Mouse (Mus musculus): ENCODE results near the gene Hfe. TPM values are rescaled to one million over a fixed set of nuclear protein-coding genes. Genes with fewer than 3 reads are reported as not detected.

Hfe gene
- polyA plus RNA-seq, 1 experiment from 2014 or later = 7.9 TPM

GRCm38 (mm10) chr13:23700786-23701520 lies 9.7 kb downstream of the Hfe start:
- Histone ChIP-seq H3K4me2 (replicated peaks) (no peak overlapping the region), H3K27ac (no peak overlapping the region), H3K27me3 (replicated peaks) (no peaks in the 10 kb centered on the region), H3K9ac (peak overlapping the region; percentile 20; the same call in 1 of the 2 replicates), H3K9me3 (no peaks in the 10 kb centered on the region), H3K36me3 (no peaks in the 10 kb centered on the region), H3K4me1 (replicated peaks) (peaks cover 8% of the 10 kb centered on the region), H3K4me3 (replicated peaks) (no peak overlapping the region)
- ATAC-seq = peak; percentile 67
- 25% methylated on average over 8 of the region's 8 CpGs for WGBS

GRCm38 (mm10) chr13:23699767-23700166 lies 10.9 kb downstream of the Hfe start:
- WGBS = 65% methylated on average over 3 of the region's 3 CpGs
- no peak for ATAC-seq

GRCm38 (mm10) chr13:23698996-23699395 lies 11.7 kb downstream of the Hfe start:
- 73% methylated on average over 6 of the region's 6 CpGs for WGBS
- Histone ChIP-seq H3K9ac (no peak overlapping the region), H3K4me3 (replicated peaks) (no peak overlapping the region), H3K9me3 (no peaks in the 10 kb centered on the region), H3K4me2 (replicated peaks) (peak overlapping the region; percentile 49), H3K27me3 (replicated peaks) (no peaks in the 10 kb centered on the region), H3K27ac (peak overlapping the region; percentile 75), H3K36me3 (no peaks in the 10 kb centered on the region), H3K4me1 (replicated peaks) (peaks cover 10% of the 10 kb centered on the region)
- ATAC-seq = no peak

More at GRCm38 (mm10) chr13:23699767-23700166, 10.9 kb downstream of the Hfe start:
- Histone ChIP-seq H3K9ac (no peak overlapping the region), H3K9me3 (no peaks in the 10 kb centered on the region), H3K4me1 (replicated peaks) (peaks cover 10% of the 10 kb centered on the region), H3K36me3 (no peaks in the 10 kb centered on the region), H3K27me3 (replicated peaks) (no peaks in the 10 kb centered on the region), H3K4me3 (replicated peaks) (no peak overlapping the region), H3K4me2 (replicated peaks) (no peak overlapping the region), H3K27ac (no peak overlapping the region)

GRCm38 (mm10) chr13:23698300-23698693 lies 12.4 kb downstream of the Hfe start, which contains the start of gene Hist1h4c:
TSS of gene Hist1h4c (minus strand) at chr13:23698454.
- peak within 1 kb of the TSS; percentile 60 for H3K9ac ChIP-seq
- H3K27me3 ChIP-seq (replicated peaks) = no peaks in the 10 kb centered on the region
- H3K4me3 ChIP-seq (replicated peaks) = peak within 1 kb of the TSS; percentile 44
- H3K27ac ChIP-seq = peak within 1 kb of the TSS; percentile 88
- H3K4me2 ChIP-seq (replicated peaks) = peak within 1 kb of the TSS; percentile 67
- H3K36me3 ChIP-seq = no peaks in the 10 kb centered on the region
- 0% methylated on average over 20 of the region's 22 CpGs for WGBS
- ATAC-seq = peak; percentile 97
- no peaks in the 10 kb centered on the region for H3K9me3 ChIP-seq
- peaks cover 10% of the 10 kb centered on the region for H3K4me1 ChIP-seq (replicated peaks)

GRCm38 (mm10) chr13:23697491-23698299 lies 13.0 kb downstream of the Hfe start:
- WGBS = under 1% methylated on average over 23 of the region's 32 CpGs
- Histone ChIP-seq H3K27me3 (replicated peaks) (no peaks in the 10 kb centered on the region), H3K9ac (peak overlapping the region; percentile 60), H3K4me1 (replicated peaks) (peaks cover 10% of the 10 kb centered on the region), H3K4me3 (replicated peaks) (peak overlapping the region; percentile 44), H3K36me3 (no peaks in the 10 kb centered on the region), H3K27ac (peak overlapping the region; percentile 88), H3K9me3 (no peaks in the 10 kb centered on the region), H3K4me2 (replicated peaks) (peak overlapping the region; percentile 67)
- ATAC-seq = peak; percentile 59

GRCm38 (mm10) chr13:23696061-23696474 lies 14.6 kb downstream of the Hfe start:
- no peaks in the 10 kb centered on the region for H3K9me3 ChIP-seq
- 0 out of 2 replicates have a peak overlapping the region, but pooled peaks have one; percentile 32 for H3K27ac ChIP-seq
- WGBS = 59% methylated on average over 15 of the region's 15 CpGs
- no peaks in the 10 kb centered on the region for H3K36me3 ChIP-seq
- H3K4me3 ChIP-seq (replicated peaks) = no peak overlapping the region
- H3K4me1 ChIP-seq (replicated peaks) = peaks cover 9% of the 10 kb centered on the region
- no peaks in the 10 kb centered on the region for H3K27me3 ChIP-seq (replicated peaks)
- no peak overlapping the region for H3K4me2 ChIP-seq (replicated peaks)
- no peak overlapping the region for H3K9ac ChIP-seq
- no peak for ATAC-seq

- H3K9me3 ChIP-seq = no peaks in the 10 kb centered on the region
- no peak within 1 kb of the TSS for H3K9ac ChIP-seq
- H3K27ac ChIP-seq = 0 out of 2 replicates have a peak within 1 kb of the TSS, but pooled peaks have one; percentile 32
- H3K4me2 ChIP-seq (replicated peaks) = no peak within 1 kb of the TSS
- H3K4me1 ChIP-seq (replicated peaks) = 0 out of 2 replicates have a peak, but pooled peaks cover 7% of the 10 kb centered on the region
- H3K4me3 ChIP-seq (replicated peaks) = no peak within 1 kb of the TSS
- WGBS = 55% methylated on average over 10 of the region's 13 CpGs
- H3K27me3 ChIP-seq (replicated peaks) = no peaks in the 10 kb centered on the region
- no peak for ATAC-seq
- no peaks in the 10 kb centered on the region for H3K36me3 ChIP-seq
These were observed 15.1 kb downstream of the Hfe start, which contains the start of gene Hist1h1t for GRCm38 (mm10) chr13:23695514-23695913. TSS of gene Hist1h1t (plus strand) at chr13:23695814.

GRCm38 (mm10) chr13:23694956-23695355 lies 15.7 kb downstream of the Hfe start:
- H3K9ac ChIP-seq = no peak overlapping the region
- H3K36me3 ChIP-seq = no peaks in the 10 kb centered on the region
- H3K9me3 ChIP-seq = no peaks in the 10 kb centered on the region
- no peaks in the 10 kb centered on the region for H3K27me3 ChIP-seq (replicated peaks)
- H3K4me1 ChIP-seq (replicated peaks) = 0 out of 2 replicates have a peak, but pooled peaks cover 8% of the 10 kb centered on the region
- H3K4me3 ChIP-seq (replicated peaks) = no peak overlapping the region
- no peak overlapping the region for H3K27ac ChIP-seq
- WGBS = 93% methylated on average over 9 of the region's 9 CpGs
- H3K4me2 ChIP-seq (replicated peaks) = no peak overlapping the region
- no peak for ATAC-seq

GRCm38 (mm10) chr13:23693856-23694440 lies 16.7 kb downstream of the Hfe start:
- Histone ChIP-seq H3K4me2 (replicated peaks) (no peak overlapping the region), H3K27ac (no peak overlapping the region), H3K4me3 (replicated peaks) (no peak overlapping the region), H3K9ac (no peak overlapping the region), H3K27me3 (replicated peaks) (no peaks in the 10 kb centered on the region), H3K4me1 (replicated peaks) (0 out of 2 replicates have a peak, but pooled peaks cover 8% of the 10 kb centered on the region), H3K36me3 (no peaks in the 10 kb centered on the region), H3K9me3 (no peaks in the 10 kb centered on the region)
- WGBS = 73% methylated on average over 6 of the region's 6 CpGs
- no peak for ATAC-seq

- no peaks in the 10 kb centered on the region for H3K36me3 ChIP-seq
- H3K4me1 ChIP-seq (replicated peaks) = 0 out of 2 replicates have a peak, but pooled peaks cover 3% of the 10 kb centered on the region
- no peak overlapping the region for H3K27ac ChIP-seq
- H3K9ac ChIP-seq = no peak overlapping the region
- no peaks in the 10 kb centered on the region for H3K9me3 ChIP-seq
- no peaks in the 10 kb centered on the region for H3K27me3 ChIP-seq (replicated peaks)
- 71% methylated on average over 2 of the region's 2 CpGs for WGBS
- H3K4me2 ChIP-seq (replicated peaks) = no peak overlapping the region
- ATAC-seq = no peak
- H3K4me3 ChIP-seq (replicated peaks) = no peak overlapping the region
These were observed 21.2 kb downstream of the Hfe start for GRCm38 (mm10) chr13:23689459-23689858.

GRCm38 (mm10) chr13:23688956-23689355 lies 21.7 kb downstream of the Hfe start:
- no peak for ATAC-seq

GRCm38 (mm10) chr13:23687907-23688306 lies 22.7 kb downstream of the Hfe start:
- peaks cover 4% of the 10 kb centered on the region; the same call in 1 of the 2 replicates for H3K4me1 ChIP-seq (replicated peaks)
- H3K4me2 ChIP-seq (replicated peaks) = peak overlapping the region; percentile 9; the same call in 1 of the 2 replicates
- 0 out of 2 replicates have a peak overlapping the region, but pooled peaks have one; percentile 27 for H3K27ac ChIP-seq
- H3K9ac ChIP-seq = no peak overlapping the region
- no peak for ATAC-seq
- no peaks in the 10 kb centered on the region for H3K36me3 ChIP-seq
- 78% methylated on average over 7 of the region's 7 CpGs for WGBS
- H3K27me3 ChIP-seq (replicated peaks) = no peaks in the 10 kb centered on the region
- no peak overlapping the region for H3K4me3 ChIP-seq (replicated peaks)
- H3K9me3 ChIP-seq = no peaks in the 10 kb centered on the region

More at GRCm38 (mm10) chr13:23688956-23689355, 21.7 kb downstream of the Hfe start:
- Histone ChIP-seq H3K4me1 (replicated peaks) (0 out of 2 replicates have a peak, but pooled peaks cover 3% of the 10 kb centered on the region), H3K9me3 (no peaks in the 10 kb centered on the region), H3K9ac (no peak overlapping the region), H3K36me3 (no peaks in the 10 kb centered on the region), H3K27me3 (replicated peaks) (no peaks in the 10 kb centered on the region), H3K27ac (no peak overlapping the region), H3K4me3 (replicated peaks) (no peak overlapping the region), H3K4me2 (replicated peaks) (no peak overlapping the region)
- 88% methylated on average over 2 of the region's 2 CpGs for WGBS

Data from intestine, embryonic 15.5 days (tissue).